Mouse (Mus musculus): ENCODE data around the gene Pms2. TPM values are rescaled to one million over a fixed set of nuclear protein-coding genes. Genes with fewer than 3 reads are reported as not detected.

Gene Pms2
- polyA plus RNA-seq, 1 experiment from 2014 or later = 30.8 TPM

DNA sequence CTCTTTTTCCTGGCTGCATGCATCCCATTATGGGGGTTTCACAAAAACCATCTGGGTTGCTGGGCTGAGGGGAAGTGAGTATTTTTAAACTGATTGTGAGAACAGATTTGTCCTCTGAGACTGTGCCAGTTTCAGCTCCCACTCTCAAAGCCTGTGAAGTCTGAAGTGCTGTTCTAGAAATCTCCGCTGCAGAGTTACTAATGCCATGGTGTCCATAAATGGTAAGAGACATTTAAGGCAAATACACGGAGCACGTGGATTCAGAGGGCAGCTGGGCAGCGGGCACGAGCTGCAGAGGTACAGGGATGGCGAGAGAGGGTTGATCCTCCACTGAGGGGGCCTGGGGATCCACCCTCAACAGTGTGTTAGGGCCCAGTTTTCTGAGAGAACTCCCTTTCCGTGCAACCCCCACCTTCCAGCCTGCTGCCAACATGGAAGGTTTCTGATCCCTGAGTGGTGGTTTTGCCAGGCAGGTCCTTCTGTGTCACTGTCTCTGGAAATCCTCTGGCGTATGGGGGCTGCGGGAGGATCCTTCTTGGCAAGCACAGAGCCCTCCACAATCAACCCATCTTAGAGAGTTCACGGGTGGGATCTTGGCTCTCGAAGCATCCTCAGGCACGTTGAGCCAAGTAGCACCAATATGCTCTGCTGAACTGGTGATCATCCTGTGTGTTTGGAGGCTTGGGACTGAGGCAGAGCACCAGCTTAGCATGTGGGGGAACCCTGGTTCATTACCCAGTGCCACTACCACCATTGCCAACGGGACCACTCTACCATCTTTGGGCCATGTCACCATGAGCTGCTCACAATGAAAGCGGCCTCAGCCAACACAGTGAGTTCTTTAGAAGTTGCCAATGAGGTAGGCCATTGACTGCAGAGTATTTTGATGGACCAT is 33.7 kb downstream of the Pms2 start:
- WGBS = 89% methylated on average over 14 of the region's 14 CpGs
- H3K4me2 ChIP-seq (replicated peaks; ENCODE audit: low read depth, low read length) = no peak overlapping the region
- H3K9ac ChIP-seq (replicated peaks; ENCODE audit: low read depth, low read length) = no peak overlapping the region
- ATAC-seq (ENCODE audit: insufficient number of reproducible peaks, insufficient read depth, low FRiP score, low read depth) = no peak
- no peak overlapping the region for H3K4me3 ChIP-seq (ENCODE audit: low read depth, low read length)
- H3K27me3 ChIP-seq (ENCODE audit: control insufficient read depth, insufficient read depth, low read length) = no peaks in the 10 kb centered on the region
- H3K36me3 ChIP-seq (ENCODE audit: control insufficient read depth, insufficient read depth, low read length) = no peaks in the 10 kb centered on the region
- H3K27ac ChIP-seq (ENCODE audit: low read length) = no peak overlapping the region
- no peaks in the 10 kb centered on the region for H3K9me3 ChIP-seq (ENCODE audit: control insufficient read depth, low read depth, low read length)
- no peaks in the 10 kb centered on the region for H3K4me1 ChIP-seq (ENCODE audit: control insufficient read depth, insufficient read depth, low read length)

DNA sequence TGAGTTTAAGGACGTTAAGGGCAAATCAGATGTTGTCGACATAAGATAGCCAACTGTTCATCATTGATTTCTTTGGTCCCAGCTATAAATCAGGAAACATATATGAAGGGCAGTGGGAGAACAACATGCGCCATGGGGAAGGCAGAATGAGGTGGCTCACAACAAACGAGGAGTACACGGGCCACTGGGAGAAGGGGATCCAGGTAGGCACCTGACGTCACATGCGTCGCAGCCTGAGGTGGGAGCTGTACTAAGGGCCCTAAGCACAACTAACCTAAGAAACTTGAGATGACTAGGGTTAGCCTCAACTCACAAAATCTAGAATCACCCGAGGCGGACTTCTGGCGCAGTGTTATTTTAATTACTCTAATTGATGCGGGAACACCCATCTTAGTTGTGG is 38.6 kb downstream of the Pms2 start:
- H3K27me3 ChIP-seq (ENCODE audit: control insufficient read depth, insufficient read depth, low read length) = no peaks in the 10 kb centered on the region
- no peak overlapping the region for H3K27ac ChIP-seq (ENCODE audit: low read length)
- no peak overlapping the region for H3K9ac ChIP-seq (replicated peaks; ENCODE audit: low read depth, low read length)
- no peak overlapping the region for H3K4me2 ChIP-seq (replicated peaks; ENCODE audit: low read depth, low read length)
- 84% methylated on average over 12 of the region's 12 CpGs for WGBS
- H3K4me3 ChIP-seq (ENCODE audit: low read depth, low read length) = no peak overlapping the region
- no peaks in the 10 kb centered on the region for H3K36me3 ChIP-seq (ENCODE audit: control insufficient read depth, insufficient read depth, low read length)
- no peaks in the 10 kb centered on the region for H3K9me3 ChIP-seq (ENCODE audit: control insufficient read depth, low read depth, low read length)
- no peak for ATAC-seq (ENCODE audit: insufficient number of reproducible peaks, insufficient read depth, low FRiP score, low read depth)
- no peaks in the 10 kb centered on the region for H3K4me1 ChIP-seq (ENCODE audit: control insufficient read depth, insufficient read depth, low read length)

GRCm38 (mm10) chr5:143950016-143950415 is 40.3 kb downstream of the Pms2 start:
- no peak for ATAC-seq (ENCODE audit: insufficient number of reproducible peaks, insufficient read depth, low FRiP score, low read depth)
- 39% methylated on average over 5 of the region's 5 CpGs for whole genome bisulfite sequencing
- Histone ChIP-seq H3K9ac (replicated peaks; ENCODE audit: low read depth, low read length) (no peak overlapping the region), H3K27ac (ENCODE audit: low read length) (no peak overlapping the region), H3K4me1 (ENCODE audit: control insufficient read depth, insufficient read depth, low read length) (no peaks in the 10 kb centered on the region), H3K27me3 (ENCODE audit: control insufficient read depth, insufficient read depth, low read length) (no peaks in the 10 kb centered on the region), H3K36me3 (ENCODE audit: control insufficient read depth, insufficient read depth, low read length) (no peaks in the 10 kb centered on the region), H3K9me3 (ENCODE audit: control insufficient read depth, low read depth, low read length) (no peaks in the 10 kb centered on the region), H3K4me2 (replicated peaks; ENCODE audit: low read depth, low read length) (no peak overlapping the region), H3K4me3 (ENCODE audit: low read depth, low read length) (no peak overlapping the region)

- no peak overlapping the region for H3K4me3 ChIP-seq (ENCODE audit: low read depth, low read length)
- no peak overlapping the region for H3K27ac ChIP-seq (ENCODE audit: low read length)
- no peaks in the 10 kb centered on the region for H3K4me1 ChIP-seq (ENCODE audit: control insufficient read depth, insufficient read depth, low read length)
- no peaks in the 10 kb centered on the region for H3K9me3 ChIP-seq (ENCODE audit: control insufficient read depth, low read depth, low read length)
- no peak for ATAC-seq (ENCODE audit: insufficient number of reproducible peaks, insufficient read depth, low FRiP score, low read depth)
- H3K9ac ChIP-seq (replicated peaks; ENCODE audit: low read depth, low read length) = no peak overlapping the region
- H3K4me2 ChIP-seq (replicated peaks; ENCODE audit: low read depth, low read length) = no peak overlapping the region
- no peaks in the 10 kb centered on the region for H3K27me3 ChIP-seq (ENCODE audit: control insufficient read depth, insufficient read depth, low read length)
- 92% methylated on average over 6 of the region's 6 CpGs for WGBS
- no peaks in the 10 kb centered on the region for H3K36me3 ChIP-seq (ENCODE audit: control insufficient read depth, insufficient read depth, low read length)
Observed at GRCm38 (mm10) chr5:143957101-143957500, 47.3 kb downstream of the Pms2 start.

DNA sequence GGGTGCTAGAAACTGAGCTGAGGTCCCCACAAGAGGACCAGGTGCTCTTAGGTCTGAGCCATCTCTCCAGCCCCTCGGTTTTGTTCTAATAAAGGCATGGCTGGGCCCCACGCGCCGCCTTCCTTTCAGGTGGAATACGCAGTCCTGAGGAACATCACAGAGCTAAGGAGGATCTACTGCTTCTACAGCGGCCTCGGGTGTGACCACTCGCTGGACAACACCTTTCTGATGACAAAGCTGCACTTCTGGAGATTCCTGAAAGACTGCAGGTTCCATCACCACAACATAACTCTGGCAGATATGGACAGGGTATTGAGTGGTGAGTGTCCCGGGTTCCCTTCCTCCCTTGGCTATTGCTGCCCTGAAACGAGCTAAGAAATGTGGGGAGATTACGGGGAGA is 49.8 kb downstream of the Pms2 start:
- no peaks in the 10 kb centered on the region for H3K4me1 ChIP-seq (ENCODE audit: control insufficient read depth, insufficient read depth, low read length)
- no peak for ATAC-seq (ENCODE audit: insufficient number of reproducible peaks, insufficient read depth, low FRiP score, low read depth)
- no peak overlapping the region for H3K9ac ChIP-seq (replicated peaks; ENCODE audit: low read depth, low read length)
- H3K9me3 ChIP-seq (ENCODE audit: control insufficient read depth, low read depth, low read length) = no peaks in the 10 kb centered on the region
- no peak overlapping the region for H3K4me2 ChIP-seq (replicated peaks; ENCODE audit: low read depth, low read length)
- no peak overlapping the region for H3K4me3 ChIP-seq (ENCODE audit: low read depth, low read length)
- no peaks in the 10 kb centered on the region for H3K27me3 ChIP-seq (ENCODE audit: control insufficient read depth, insufficient read depth, low read length)
- 92% methylated on average over 11 of the region's 11 CpGs for WGBS
- H3K36me3 ChIP-seq (ENCODE audit: control insufficient read depth, insufficient read depth, low read length) = no peaks in the 10 kb centered on the region
- no peak overlapping the region for H3K27ac ChIP-seq (ENCODE audit: low read length)

GRCm38 (mm10) chr5:143961176-143961575 is 51.4 kb downstream of the Pms2 start:
- Histone ChIP-seq H3K4me3 (ENCODE audit: low read depth, low read length) (no peak overlapping the region), H3K9ac (replicated peaks; ENCODE audit: low read depth, low read length) (no peak overlapping the region), H3K27ac (ENCODE audit: low read length) (no peak overlapping the region), H3K9me3 (ENCODE audit: control insufficient read depth, low read depth, low read length) (no peaks in the 10 kb centered on the region), H3K27me3 (ENCODE audit: control insufficient read depth, insufficient read depth, low read length) (no peaks in the 10 kb centered on the region), H3K4me1 (ENCODE audit: control insufficient read depth, insufficient read depth, low read length) (no peaks in the 10 kb centered on the region), H3K36me3 (ENCODE audit: control insufficient read depth, insufficient read depth, low read length) (no peaks in the 10 kb centered on the region), H3K4me2 (replicated peaks; ENCODE audit: low read depth, low read length) (no peak overlapping the region)
- WGBS = 78% methylated on average over 8 of the region's 8 CpGs
- ATAC-seq (ENCODE audit: insufficient number of reproducible peaks, insufficient read depth, low FRiP score, low read depth) = no peak

GRCm38 (mm10) chr5:143965586-143966345 is 56.0 kb downstream of the Pms2 start:
- no peaks in the 10 kb centered on the region for H3K36me3 ChIP-seq (ENCODE audit: control insufficient read depth, insufficient read depth, low read length)
- 86% methylated on average over 12 of the region's 12 CpGs for WGBS
- no peak overlapping the region for H3K9ac ChIP-seq (replicated peaks; ENCODE audit: low read depth, low read length)
- H3K4me3 ChIP-seq (ENCODE audit: low read depth, low read length) = no peak overlapping the region
- no peak for ATAC-seq (ENCODE audit: insufficient number of reproducible peaks, insufficient read depth, low FRiP score, low read depth)
- no peaks in the 10 kb centered on the region for H3K4me1 ChIP-seq (ENCODE audit: control insufficient read depth, insufficient read depth, low read length)
- no peaks in the 10 kb centered on the region for H3K9me3 ChIP-seq (ENCODE audit: control insufficient read depth, low read depth, low read length)
- H3K27me3 ChIP-seq (ENCODE audit: control insufficient read depth, insufficient read depth, low read length) = no peaks in the 10 kb centered on the region
- H3K27ac ChIP-seq (ENCODE audit: low read length) = no peak overlapping the region
- no peak overlapping the region for H3K4me2 ChIP-seq (replicated peaks; ENCODE audit: low read depth, low read length)

DNA sequence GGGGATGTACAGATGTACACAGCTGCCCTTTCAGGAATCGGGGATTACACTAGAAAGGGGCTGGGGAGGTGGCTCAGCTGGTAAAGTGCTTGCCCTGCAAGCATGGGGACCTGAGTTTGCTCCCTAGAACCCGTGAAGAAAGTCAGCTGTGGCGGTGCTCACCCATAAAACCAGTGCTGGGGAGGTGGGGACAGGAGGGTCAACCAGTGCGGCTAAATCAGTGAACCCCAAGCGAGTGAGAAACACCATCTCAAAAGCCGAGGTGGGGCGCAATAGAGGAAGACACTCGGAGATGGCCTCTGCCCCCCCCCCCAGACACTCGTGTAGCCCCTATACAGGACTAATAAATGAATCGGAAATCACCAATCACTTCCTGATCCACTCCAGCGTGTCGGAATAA is 56.9 kb downstream of the Pms2 start:
- Histone ChIP-seq H3K9ac (replicated peaks; ENCODE audit: low read depth, low read length) (no peak overlapping the region), H3K4me2 (replicated peaks; ENCODE audit: low read depth, low read length) (no peak overlapping the region), H3K4me1 (ENCODE audit: control insufficient read depth, insufficient read depth, low read length) (no peaks in the 10 kb centered on the region), H3K36me3 (ENCODE audit: control insufficient read depth, insufficient read depth, low read length) (no peaks in the 10 kb centered on the region), H3K9me3 (ENCODE audit: control insufficient read depth, low read depth, low read length) (no peaks in the 10 kb centered on the region), H3K27ac (ENCODE audit: low read length) (no peak overlapping the region), H3K4me3 (ENCODE audit: low read depth, low read length) (no peak overlapping the region), H3K27me3 (ENCODE audit: control insufficient read depth, insufficient read depth, low read length) (no peaks in the 10 kb centered on the region)
- WGBS = 86% methylated on average over 12 of the region's 12 CpGs
- ATAC-seq (ENCODE audit: insufficient number of reproducible peaks, insufficient read depth, low FRiP score, low read depth) = no peak

Data from stomach, embryonic 14.5 days (tissue).